Mouse (Mus musculus): ENCODE measurements around the gene Ivd. TPM values are rescaled to one million over a fixed set of nuclear protein-coding genes. Genes with fewer than 3 reads are reported as not detected.

Ivd gene
- 84.6 and 103 TPM in 2 replicates for polyA plus RNA-seq (2012; rRNA removed)

DNA sequence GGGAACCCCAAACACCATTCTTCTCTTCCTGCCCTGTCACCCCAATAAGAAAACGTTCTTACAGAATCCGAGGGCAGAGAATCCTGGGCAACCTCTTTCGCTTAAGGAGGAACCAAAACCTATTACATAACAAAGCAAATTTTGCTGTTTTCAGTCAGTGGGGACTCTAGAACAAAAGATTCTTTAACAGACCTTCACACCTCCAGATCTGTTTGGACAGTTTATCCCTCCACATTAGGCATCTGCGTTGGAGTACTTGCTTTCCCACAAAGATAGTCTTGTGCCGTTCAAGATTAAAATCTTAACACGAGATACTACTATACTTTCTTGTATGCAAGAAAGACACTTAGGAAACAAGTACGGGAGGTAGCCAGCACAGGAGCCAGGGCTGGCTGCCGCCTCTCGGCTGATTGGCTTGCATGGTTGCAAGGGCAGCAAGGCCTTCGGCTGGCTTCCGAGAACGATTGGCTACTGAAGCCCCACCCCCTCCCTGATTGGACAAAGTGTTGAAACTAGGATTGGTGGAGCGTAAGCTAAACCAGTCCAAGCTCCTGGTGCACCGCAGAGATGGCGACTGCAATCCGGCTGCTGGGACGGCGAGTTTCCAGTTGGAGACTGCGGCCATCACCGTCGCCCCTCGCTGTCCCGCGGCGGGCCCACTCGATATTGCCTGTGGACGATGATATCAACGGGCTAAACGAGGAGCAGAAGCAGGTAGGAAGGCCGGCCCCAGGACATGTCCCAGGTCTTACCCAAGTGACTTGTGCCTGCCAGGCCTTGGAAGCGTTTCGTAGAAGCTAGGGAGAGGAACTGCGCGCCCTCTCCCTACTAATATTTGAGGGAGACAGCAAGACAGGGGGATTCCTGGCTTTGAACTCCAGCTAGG, at the start of gene Ivd:
TSS of gene Ivd (plus strand) at position 501 of the 886 bp plus-strand sequence.

DNA sequence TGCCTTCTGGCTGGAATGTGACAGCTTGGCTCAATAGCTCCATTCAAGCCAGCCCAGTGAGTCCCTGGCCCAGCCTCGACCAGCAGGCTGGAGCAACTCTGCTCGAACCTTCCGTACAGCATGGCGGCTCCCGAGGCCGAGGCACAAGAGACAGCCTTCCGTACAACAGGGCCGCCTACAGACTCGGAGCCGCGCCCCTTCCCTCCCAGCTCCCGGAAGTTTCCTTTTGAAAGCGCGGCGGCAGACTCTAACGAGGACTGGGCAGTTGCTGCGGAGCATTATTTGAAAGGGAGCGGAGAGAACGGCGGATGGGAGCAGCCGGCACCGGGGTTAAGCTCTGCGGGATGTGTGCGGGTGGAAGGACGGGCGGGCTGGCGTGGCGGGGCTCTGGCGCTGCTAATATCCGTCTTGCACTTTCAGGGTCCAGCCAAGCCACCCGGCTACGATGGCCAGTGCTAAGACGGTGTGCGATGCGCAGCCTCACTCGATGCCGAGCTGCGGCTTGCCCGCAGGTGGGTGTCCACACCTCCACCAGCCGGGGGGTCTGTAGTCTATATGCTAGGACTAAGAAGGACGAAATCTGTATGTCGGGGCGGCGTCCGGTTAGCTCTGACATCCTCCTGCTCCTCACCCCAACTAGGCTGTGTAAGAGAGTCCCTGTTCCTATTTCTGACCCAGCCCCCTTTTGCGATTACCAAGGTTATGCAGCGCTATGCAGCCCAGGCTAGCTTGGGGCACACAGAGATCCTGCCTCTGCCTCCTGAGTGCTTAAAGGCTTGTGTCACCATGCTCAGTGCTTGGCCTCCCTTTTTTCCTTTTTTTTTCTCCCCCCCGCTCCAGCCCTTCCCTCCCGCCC, 47.5 kb upstream of the Ivd start, which contains the start of gene Knstrn:
TSS of gene Knstrn (plus strand) at position 23 of the 856 bp plus-strand sequence.

DNA sequence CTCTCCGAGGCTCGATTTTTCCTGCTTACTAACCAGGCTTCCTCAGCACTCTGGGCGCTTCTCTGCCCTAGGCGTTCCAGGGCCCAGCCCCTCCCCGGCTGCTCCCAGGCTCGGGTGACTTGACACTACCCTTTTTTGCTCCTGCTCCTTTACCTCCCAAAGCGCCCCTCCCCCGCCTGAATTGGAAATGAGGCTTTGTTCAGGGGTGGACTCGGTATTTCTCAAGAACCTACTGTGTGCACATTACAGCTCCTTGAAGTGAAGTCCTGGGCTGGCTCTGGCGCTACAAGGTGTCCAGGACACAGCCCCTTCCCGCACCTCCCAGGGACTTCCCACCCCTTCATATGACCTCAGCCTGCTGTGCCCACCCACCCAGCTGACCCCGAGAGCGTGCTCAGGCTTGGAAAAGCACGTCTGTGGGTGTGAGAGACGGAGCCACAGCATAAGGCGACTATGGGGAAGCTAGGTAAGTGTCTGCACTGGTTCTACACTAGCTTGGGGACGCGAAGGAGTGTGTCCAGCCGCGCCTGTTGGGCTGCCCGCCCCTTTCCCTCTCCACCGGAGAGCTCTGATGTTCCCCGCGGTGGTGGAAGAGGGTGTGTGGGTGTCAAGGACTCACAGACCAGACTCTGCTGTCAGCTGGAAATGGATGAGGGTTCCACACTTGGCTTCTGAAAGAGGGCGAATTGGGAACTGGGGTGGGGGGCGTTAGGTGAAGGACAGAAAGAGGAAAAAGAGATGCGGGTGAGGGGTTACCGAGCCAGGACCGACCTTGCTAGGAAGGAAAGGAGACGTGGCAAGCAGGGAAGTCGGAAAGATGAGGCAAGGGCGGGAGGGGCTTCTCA, 38.4 kb downstream of the Ivd start, which contains the start of gene Bahd1:
TSS of gene Bahd1 (plus strand) at position 397 of the 845 bp plus-strand sequence.

DNA sequence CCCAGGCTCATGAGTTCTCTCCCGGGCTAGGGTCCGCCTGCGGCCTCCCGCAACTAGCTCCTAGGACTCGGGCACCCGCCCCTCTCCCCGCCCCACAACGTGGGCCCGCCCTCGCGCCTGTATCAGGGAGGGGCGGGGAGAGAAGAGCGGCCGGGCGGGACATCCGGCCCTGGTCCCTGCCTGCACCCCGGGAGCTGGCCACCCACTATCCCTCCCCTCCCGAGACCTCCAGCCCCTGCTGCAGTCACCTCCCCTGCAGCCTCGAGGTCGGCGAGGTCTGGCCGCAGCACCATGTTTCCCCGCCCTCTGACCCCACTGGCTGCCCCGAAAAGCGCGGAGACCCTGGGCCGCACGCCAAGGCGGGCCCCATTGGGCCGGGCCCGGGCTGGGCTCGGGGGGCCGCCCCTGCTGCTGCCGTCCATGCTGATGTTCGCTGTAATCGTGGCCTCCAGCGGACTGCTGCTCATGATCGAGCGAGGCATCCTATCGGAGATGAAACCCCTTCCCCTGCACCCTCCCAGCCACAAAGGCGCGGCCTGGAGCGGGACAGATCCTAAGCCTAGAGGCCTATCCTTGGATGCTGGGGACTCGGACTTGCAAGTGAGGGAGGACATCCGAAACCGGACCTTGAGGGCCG, 64.7 kb downstream of the Ivd start, which contains the start of gene Chst14:
TSS of gene Chst14 (plus strand) at position 136 of the 637 bp plus-strand sequence.

Other genes starting within 250 kb of the Ivd start
- gene Pak6, start 198.7 kb upstream of the Ivd start, polyA plus RNA-seq (2012; rRNA removed), result 19.6 and 23.0 TPM in 2 replicates
- 10.0 and 10.1 TPM in 2 replicates for gene Ankrd63, start 158.0 kb upstream of the Ivd start, polyA plus RNA-seq (2012; rRNA removed)
- gene Plcb2, start 133.5 kb upstream of the Ivd start, polyA plus RNA-seq (2012; rRNA removed), result 4.2 and 8.4 TPM in 2 replicates
- gene Inafm2, start 116.2 kb upstream of the Ivd start, polyA plus RNA-seq (2012; rRNA removed), result 17.2 and 23.9 TPM in 2 replicates
- gene Ccdc9b, start 99.3 kb upstream of the Ivd start, polyA plus RNA-seq (2012; rRNA removed), result 7.4 and 7.8 TPM in 2 replicates
- 0.70 and 1.0 TPM in 2 replicates for gene Phgr1, start 89.2 kb upstream of the Ivd start, polyA plus RNA-seq (2012; rRNA removed)
- gene Disp2, start 82.2 kb upstream of the Ivd start, polyA plus RNA-seq (2012; rRNA removed), result 0.61 TPM in 2 replicates
- 3.9 and 6.0 TPM in 2 replicates for gene Knstrn, start 48.0 kb upstream of the Ivd start, polyA plus RNA-seq (2012; rRNA removed)
- 31.7 and 39.7 TPM in 2 replicates for gene Bahd1, start 38.4 kb downstream of the Ivd start, polyA plus RNA-seq (2012; rRNA removed)
- gene Chst14, start 64.5 kb downstream of the Ivd start, polyA plus RNA-seq (2012; rRNA removed), result 31.2 and 33.1 TPM in 2 replicates
- gene Ccdc32, start 167.4 kb downstream of the Ivd start, polyA plus RNA-seq (2012; rRNA removed), result 6.4 and 6.8 TPM in 2 replicates
- gene Rpusd2, start 172.8 kb downstream of the Ivd start, polyA plus RNA-seq (2012; rRNA removed), result 5.1 and 6.5 TPM in 2 replicates
- 0.27 and 0.40 TPM in 2 replicates for gene Knl1, start 185.2 kb downstream of the Ivd start, polyA plus RNA-seq (2012; rRNA removed)